Mouse (Mus musculus): ENCODE results near the gene Msi2. TPM values are rescaled to one million over a fixed set of nuclear protein-coding genes. Genes with fewer than 3 reads are reported as not detected.
A peak's percentile ranks its signal among the peaks of the same experiment; 100 is the strongest.

The Msi2 gene
- total RNA-seq, 2 experiments from 2014 or later: 218 to 219 TPM

- intact Hi-C loops (cut with DNase I): loop anchor here (2.0 to 5.0 kb wide), 2 partner anchors 36 to 53 kb away; no protein-coding TSS in a partner anchor
- peak; percentile 87 to 91 for DNase-seq
These were observed 193.3 kb downstream of the Msi2 start for GRCm38 (mm10) chr11:88524790-88525575.

GRCm38 (mm10) chr11:88524437-88524789 is 193.9 kb downstream of the Msi2 start:
- DNase-seq: peak in 1 of 2 experiments; percentile 51
- intact Hi-C loops (cut with DNase I): loop anchor here (2.0 to 5.0 kb wide), 2 partner anchors 36 to 52 kb away; no protein-coding TSS in a partner anchor

- intact Hi-C loops (cut with DNase I): loop anchor here (2.0 to 5.0 kb wide), 2 partner anchors 35 to 52 kb away; no protein-coding TSS in a partner anchor
- peak; percentile 78 to 85 for DNase-seq
These were observed 194.4 kb downstream of the Msi2 start for GRCm38 (mm10) chr11:88523921-88524320.

- DNase-seq: no peak
- intact Hi-C loops (cut with DNase I): loop anchor here (5.0 kb wide), 1 partner anchor 51 kb away; no protein-coding TSS in a partner anchor
These were observed 194.8 kb downstream of the Msi2 start for GRCm38 (mm10) chr11:88523511-88523910.

GRCm38 (mm10) chr11:88522114-88522513 is 196.2 kb downstream of the Msi2 start:
- intact Hi-C loops (cut with DNase I): loop anchor here (5.0 kb wide), 1 partner anchor 50 kb away; no protein-coding TSS in a partner anchor
- DNase-seq: no peak

GRCm38 (mm10) chr11:88520951-88521730 is 197.2 kb downstream of the Msi2 start:
- intact Hi-C loops (cut with DNase I): loop anchor here (5.0 kb wide), 1 partner anchor 49 kb away; no protein-coding TSS in a partner anchor
- no peak for DNase-seq

GRCm38 (mm10) chr11:88518361-88518760 is 200.0 kb downstream of the Msi2 start:
- DNase-seq: no peak
- intact Hi-C loops (cut with DNase I): loop anchor here (10.0 kb wide), 1 partner anchor 264 kb away; no protein-coding TSS in a partner anchor

GRCm38 (mm10) chr11:88516596-88517485 is 201.5 kb downstream of the Msi2 start:
- DNase-seq: peak in 1 of 2 experiments; percentile 52
- intact Hi-C loops (cut with DNase I): loop anchor here (10.0 kb wide), 1 partner anchor 262 kb away; no protein-coding TSS in a partner anchor

GRCm38 (mm10) chr11:88515736-88516583 is 202.4 kb downstream of the Msi2 start:
- DNase-seq: no peak
- intact Hi-C loops (cut with DNase I): loop anchor here (10.0 kb wide), 1 partner anchor 261 kb away; no protein-coding TSS in a partner anchor

GRCm38 (mm10) chr11:88515267-88515666 is 203.0 kb downstream of the Msi2 start:
- intact Hi-C loops (cut with DNase I): loop anchor here (10.0 kb wide), 1 partner anchor 260 kb away; no protein-coding TSS in a partner anchor
- no peak for DNase-seq

GRCm38 (mm10) chr11:88514151-88514926 is 204.0 kb downstream of the Msi2 start:
- intact Hi-C loops (cut with DNase I): loop anchor here (10.0 kb wide), 1 partner anchor 260 kb away; no protein-coding TSS in a partner anchor
- no peak for DNase-seq

- DNase-seq: peak; percentile 75 to 81
These were observed 205.7 kb downstream of the Msi2 start for GRCm38 (mm10) chr11:88512580-88512979.

GRCm38 (mm10) chr11:88510282-88510850 is 207.9 kb downstream of the Msi2 start:
- intact Hi-C loops (cut with DNase I): loop anchor here (10.0 kb wide), 1 partner anchor 256 kb away; no protein-coding TSS in a partner anchor
- DNase-seq: no peak

More at GRCm38 (mm10) chr11:88512580-88512979, 205.7 kb downstream of the Msi2 start:
- intact Hi-C loops (cut with DNase I): loop anchor here (10.0 kb wide), 1 partner anchor 258 kb away; no protein-coding TSS in a partner anchor

- no peak for DNase-seq
- intact Hi-C loops (cut with DNase I): no loop called here
These were observed 208.8 kb downstream of the Msi2 start for GRCm38 (mm10) chr11:88509464-88509863.

- intact Hi-C loops (cut with DNase I): no loop called here
These were observed 210.2 kb downstream of the Msi2 start for GRCm38 (mm10) chr11:88508133-88508532.

GRCm38 (mm10) chr11:88506544-88507419 is 211.5 kb downstream of the Msi2 start:
- intact Hi-C loops (cut with DNase I): no loop called here
- DNase-seq: no peak

More at GRCm38 (mm10) chr11:88508133-88508532, 210.2 kb downstream of the Msi2 start:
- no peak for DNase-seq

GRCm38 (mm10) chr11:88506109-88506508 is 212.2 kb downstream of the Msi2 start:
- DNase-seq: no peak
- intact Hi-C loops (cut with DNase I): no loop called here

Measured in heart, postnatal 10 days (tissue).